Mouse (Mus musculus): Measurements from ENCODE around the gene Hecw1.

Gene Hecw1

GRCm38 (mm10) chr13:14522906-14523269 lies at the start of gene Hecw1:
TSS of gene Hecw1 (minus strand) at chr13:14523228.
- peak in 1 of 2 experiments; percentile 34 for DNase-seq

GRCm38 (mm10) chr13:14561336-14561735 lies 38.3 kb upstream of the Hecw1 start:
- no peak for DNase-seq

- no peak for DNase-seq
Observed at GRCm38 (mm10) chr13:14552628-14553027, 29.6 kb upstream of the Hecw1 start.

GRCm38 (mm10) chr13:14542860-14543259 lies 19.8 kb upstream of the Hecw1 start:
- no peak for DNase-seq

GRCm38 (mm10) chr13:14522128-14522905 lies 711 bp downstream of the Hecw1 start:
- DNase-seq, result no peak

- no peak for DNase-seq
Observed at GRCm38 (mm10) chr13:14521746-14522127, 1.3 kb downstream of the Hecw1 start.

GRCm38 (mm10) chr13:14519605-14520004 lies 3.4 kb downstream of the Hecw1 start:
- DNase-seq, result no peak

GRCm38 (mm10) chr13:14517478-14517877 lies 5.5 kb downstream of the Hecw1 start:
- no peak for DNase-seq

- DNase-seq, result no peak
Observed at GRCm38 (mm10) chr13:14515106-14515505, 7.9 kb downstream of the Hecw1 start.

- no peak for DNase-seq
Observed at GRCm38 (mm10) chr13:14513934-14514333, 9.1 kb downstream of the Hecw1 start.

GRCm38 (mm10) chr13:14506765-14507164 lies 16.3 kb downstream of the Hecw1 start:
- no peak for DNase-seq

- DNase-seq, result no peak
Observed at GRCm38 (mm10) chr13:14500251-14500650, 22.8 kb downstream of the Hecw1 start.

GRCm38 (mm10) chr13:14498780-14499179 lies 24.2 kb downstream of the Hecw1 start:
- DNase-seq, result no peak

- no peak for DNase-seq
Observed at GRCm38 (mm10) chr13:14496954-14497353, 26.1 kb downstream of the Hecw1 start.

- DNase-seq, result no peak
Observed at GRCm38 (mm10) chr13:14487812-14488211, 35.2 kb downstream of the Hecw1 start.

- no peak for DNase-seq
Observed at GRCm38 (mm10) chr13:14471121-14471520, 51.9 kb downstream of the Hecw1 start.

- DNase-seq, result no peak
Observed at GRCm38 (mm10) chr13:14467517-14467916, 55.5 kb downstream of the Hecw1 start.

- DNase-seq, result no peak
Observed at GRCm38 (mm10) chr13:14461036-14461435, 62.0 kb downstream of the Hecw1 start.

GRCm38 (mm10) chr13:14457043-14457442 lies 66.0 kb downstream of the Hecw1 start:
- DNase-seq, result no peak

GRCm38 (mm10) chr13:14439540-14439939 lies 83.5 kb downstream of the Hecw1 start:
- DNase-seq, result no peak

- no peak for DNase-seq
Observed at GRCm38 (mm10) chr13:14428845-14429553, 94.0 kb downstream of the Hecw1 start.

GRCm38 (mm10) chr13:14424836-14425235 lies 98.2 kb downstream of the Hecw1 start:
- no peak for DNase-seq

- no peak for DNase-seq
Observed at GRCm38 (mm10) chr13:14413405-14413804, 109.6 kb downstream of the Hecw1 start.

- DNase-seq, result no peak
Observed at GRCm38 (mm10) chr13:14374470-14374869, 148.6 kb downstream of the Hecw1 start.
